Mouse (Mus musculus) small intestine, adult 2 months (tissue): ENCODE data around the gene Ap5z1. TPM values are rescaled to one million over a fixed set of nuclear protein-coding genes. Genes with fewer than 3 reads are reported as not detected.
A peak's percentile ranks its signal among the peaks of the same experiment; 100 is the strongest.

Source experiments
- H3K27ac ChIP-seq: fragments of 200-500 bp; 2 replicates; pipeline ENCODE4 v1.5.1; 2012; ENCODE audit warnings: low read depth, low read length, control low read depth, inconsistent platforms; ENCODE audit not compliant: insufficient read depth
- H3K27me3 ChIP-seq: fragments of 200-500 bp; 2 replicates; pipeline ENCODE4 v1.6.1; 2012; ENCODE audit warnings: mild to moderate bottlenecking, moderate library complexity, low read length, inconsistent platforms; ENCODE audit not compliant: control insufficient read depth, insufficient read depth
- H3K36me3 ChIP-seq: fragments of 200-500 bp; 2 replicates; pipeline ENCODE4 v1.6.1; 2012; ENCODE audit warnings: mild to moderate bottlenecking, low read length, control low read depth, inconsistent platforms; ENCODE audit not compliant: control insufficient read depth, insufficient read depth
- H3K4me1 ChIP-seq: fragments of 200-500 bp; 2 replicates; pipeline ENCODE4 v1.6.1; 2012; ENCODE audit warnings: low read length, inconsistent platforms, mixed read lengths; ENCODE audit not compliant: control insufficient read depth, insufficient read depth, insufficient read length
- H3K4me3 ChIP-seq: fragments of 200-500 bp; 2 replicates; pipeline ENCODE4 v1.5.1; 2012; ENCODE audit warnings: low read depth, mild to moderate bottlenecking, control low read depth, inconsistent platforms, low read length, moderate library complexity
- CTCF ChIP-seq: fragments of 200-500 bp; IDR thresholded peaks from 2 replicates; pipeline ENCODE4 v1.5.1; 2012; ENCODE audit warnings: low read depth, mild to moderate bottlenecking, control low read depth, inconsistent platforms, low read length, moderate library complexity, mixed read lengths; ENCODE audit not compliant: insufficient replicate concordance, insufficient read length; ENCODE audit errors: extremely low read depth
- POLR2A ChIP-seq: fragments of 200-500 bp; IDR thresholded peaks from 2 replicates; pipeline ENCODE4 v1.6.1; 2012; ENCODE audit warnings: low read depth, mild to moderate bottlenecking, control low read depth, inconsistent platforms, low read length, moderate library complexity
- WGBS: fragments of 180-500 bp; shearing (Covaris S2); methylation state at CpG from one replicate; pipeline ENCODE4 v1.1.7; 2018; 5-methylcytosine and 5-hydroxymethylcytosine counted together
- polyA plus RNA-seq: library from polyadenylated mRNA; depleted of rRNA; stranded (reverse); fragments of >200 nt; gene quantifications from 2 replicates; pipeline ENCODE4 v1.2.3, GENCODE M21; 2012

Gene Ap5z1
- polyA plus RNA-seq, 1 experiment, result 37.6 TPM

GRCm38 (mm10) chr5:142444791-142445531 is 18.8 kb upstream of the Ap5z1 start:
- TF ChIP-seq POLR2A (no peak), CTCF (no peak)
- Histone ChIP-seq H3K4me3 (no peak overlapping the region), H3K4me1 (peaks cover 46% of the 10 kb centered on the region), H3K36me3 (peaks cover 13% of the 10 kb centered on the region), H3K27ac (peak overlapping the region; percentile 53), H3K27me3 (no peaks in the 10 kb centered on the region)
- 38% methylated on average over 11 of the region's 11 CpGs for WGBS

- Histone ChIP-seq H3K27ac (no peak overlapping the region), H3K27me3 (no peaks in the 10 kb centered on the region), H3K36me3 (peaks cover 18% of the 10 kb centered on the region), H3K4me1 (peaks cover 44% of the 10 kb centered on the region), H3K4me3 (no peak overlapping the region)
- no peak for TF ChIP-seq CTCF
- TF ChIP-seq POLR2A, result no peak
- 73% methylated on average over 8 of the region's 8 CpGs for WGBS
Observed at GRCm38 (mm10) chr5:142445709-142446108, 18.0 kb upstream of the Ap5z1 start.

- WGBS, result 17% methylated on average over 9 of the region's 9 CpGs
- TF ChIP-seq POLR2A (no peak), CTCF (peak; percentile 89; the same call in 1 of the 2 replicates)
- peaks cover 26% of the 10 kb centered on the region for H3K4me1 ChIP-seq
- no peak overlapping the region for H3K27ac ChIP-seq
- no peaks in the 10 kb centered on the region for H3K27me3 ChIP-seq
- peaks cover 32% of the 10 kb centered on the region for H3K36me3 ChIP-seq
- no peak overlapping the region for H3K4me3 ChIP-seq
Observed at GRCm38 (mm10) chr5:142448076-142448475, 15.7 kb upstream of the Ap5z1 start.

GRCm38 (mm10) chr5:142448623-142449022 is 15.1 kb upstream of the Ap5z1 start:
- H3K27me3 ChIP-seq, result no peaks in the 10 kb centered on the region
- no peak overlapping the region for H3K4me3 ChIP-seq
- TF ChIP-seq CTCF, result no peak
- no peak for TF ChIP-seq POLR2A
- H3K27ac ChIP-seq, result no peak overlapping the region
- 76% methylated on average over 12 of the region's 12 CpGs for WGBS
- H3K36me3 ChIP-seq, result peaks cover 37% of the 10 kb centered on the region
- peaks cover 21% of the 10 kb centered on the region for H3K4me1 ChIP-seq

GRCm38 (mm10) chr5:142450846-142451245 is 12.9 kb upstream of the Ap5z1 start:
- TF ChIP-seq POLR2A, result no peak
- Histone ChIP-seq H3K4me3 (no peak overlapping the region), H3K36me3 (peaks cover 54% of the 10 kb centered on the region), H3K27me3 (no peaks in the 10 kb centered on the region), H3K4me1 (peaks cover 1% of the 10 kb centered on the region; the same call in 1 of the 2 replicates), H3K27ac (no peak overlapping the region)
- 93% methylated on average over 9 of the region's 9 CpGs for WGBS

GRCm38 (mm10) chr5:142451759-142452158 is 12.0 kb upstream of the Ap5z1 start:
- TF ChIP-seq CTCF (no peak), POLR2A (no peak)
- Histone ChIP-seq H3K36me3 (peaks cover 63% of the 10 kb centered on the region), H3K4me1 (peaks cover 1% of the 10 kb centered on the region; the same call in 1 of the 2 replicates), H3K27ac (no peak overlapping the region), H3K4me3 (no peak overlapping the region), H3K27me3 (no peaks in the 10 kb centered on the region)
- WGBS, result 25% methylated on average over 1 of the region's 1 CpGs

- TF ChIP-seq POLR2A (no peak), CTCF (no peak)
- H3K4me1 ChIP-seq, result no peaks in the 10 kb centered on the region
- no peaks in the 10 kb centered on the region for H3K27me3 ChIP-seq
- no peak overlapping the region for H3K4me3 ChIP-seq
- no peak overlapping the region for H3K27ac ChIP-seq
- peaks cover 81% of the 10 kb centered on the region for H3K36me3 ChIP-seq
- WGBS, result 94% methylated on average over 13 of the region's 13 CpGs
Observed at GRCm38 (mm10) chr5:142453742-142454141, 10.0 kb upstream of the Ap5z1 start.

GRCm38 (mm10) chr5:142456318-142456717 is 7.4 kb upstream of the Ap5z1 start:
- no peaks in the 10 kb centered on the region for H3K27me3 ChIP-seq
- H3K27ac ChIP-seq, result no peak overlapping the region
- H3K4me3 ChIP-seq, result no peak overlapping the region
- H3K36me3 ChIP-seq, result peaks cover 62% of the 10 kb centered on the region
- no peaks in the 10 kb centered on the region for H3K4me1 ChIP-seq
- TF ChIP-seq POLR2A (no peak), CTCF (no peak)
- 79% methylated on average over 15 of the region's 15 CpGs for WGBS
